Mouse (Mus musculus) limb, embryonic 15.5 days (tissue): ENCODE data around the gene Gstz1. TPM values are rescaled to one million over a fixed set of nuclear protein-coding genes. Genes with fewer than 3 reads are reported as not detected.
"Not testable (repeated sequence)": the region's sequence is repeated elsewhere in the genome, so short reads cannot be mapped to it uniquely, and the experiment has no call there.

Experiments
- ATAC-seq: fragments of 200-750 bp; cut with Nextera tagmentation; 2 replicates; pipeline ENCODE4 v1.8.0; 2017; ENCODE audit warnings: low read depth, moderate TSS enrichment; ENCODE audit not compliant: insufficient number of reproducible peaks, low FRiP score, low TSS enrichment
- H3K27ac ChIP-seq: fragments of 300-500 bp; sonication (generic); 2 replicates; pipeline ENCODE4 v1.5.1; 2015; ENCODE audit warnings: moderate library complexity, mild to moderate bottlenecking, inconsistent platforms
- H3K27me3 ChIP-seq: fragments of 300-500 bp; sonication (generic); 2 replicates; pipeline ENCODE4 v1.6.1; 2015; ENCODE audit warnings: inconsistent platforms
- H3K36me3 ChIP-seq: fragments of 300-500 bp; sonication (generic); 2 replicates; pipeline ENCODE4 v1.6.1; 2015; ENCODE audit warnings: inconsistent platforms
- H3K4me1 ChIP-seq: fragments of 300-500 bp; sonication (generic); 2 replicates; pipeline ENCODE4 v1.6.1; 2015; ENCODE audit warnings: inconsistent platforms
- H3K4me2 ChIP-seq: fragments of 300-500 bp; sonication (generic); 2 replicates; pipeline ENCODE4 v1.6.1; 2015; ENCODE audit warnings: mild to moderate bottlenecking, inconsistent platforms
- H3K4me3 ChIP-seq: fragments of 300-500 bp; sonication (generic); 2 replicates; pipeline ENCODE4 v1.5.1; 2015; ENCODE audit warnings: mild to moderate bottlenecking, inconsistent platforms
- H3K9ac ChIP-seq: fragments of 300-500 bp; sonication (generic); 2 replicates; pipeline ENCODE4 v1.6.1; 2015; ENCODE audit warnings: inconsistent platforms
- H3K9me3 ChIP-seq: fragments of 300-500 bp; sonication (generic); 2 replicates; pipeline ENCODE4 v1.6.1; 2016; ENCODE audit warnings: inconsistent platforms
- WGBS: fragments of 180-500 bp; shearing (Covaris S2); methylation state at CpG from one replicate; pipeline ENCODE4 v1.1.7; 2015; 5-methylcytosine and 5-hydroxymethylcytosine counted together
- polyA plus RNA-seq: library from polyadenylated mRNA; unstranded; fragments of >200 nt; fragmentation: Nextera tagmentation; extraction: Ambion mirVana; gene quantifications from 2 replicates; pipeline ENCODE4 v1.2.1, GENCODE M21; 2015

Gene Gstz1
- polyA plus RNA-seq, 1 experiment from 2014 or later: 30.5 TPM

DNA sequence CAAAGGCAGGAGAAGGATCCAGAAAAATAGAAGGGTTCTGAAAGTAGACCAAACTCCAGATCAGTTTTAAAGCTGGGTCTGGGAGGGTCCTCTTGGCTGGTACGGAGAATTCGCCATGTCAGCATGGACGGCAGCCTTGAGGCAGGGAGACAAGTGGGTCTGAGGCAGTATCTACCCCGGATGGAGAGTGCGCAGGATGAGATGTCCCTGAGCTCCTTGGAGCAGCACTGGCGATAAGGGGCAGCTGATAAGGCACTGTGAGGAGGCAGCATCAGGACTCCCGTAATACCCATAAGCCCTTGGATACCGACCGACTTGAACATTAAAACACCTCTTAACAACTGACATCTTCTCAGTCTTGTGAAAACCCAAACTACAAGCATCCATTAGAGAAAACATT, 14.2 kb upstream of the Gstz1 start:
- ATAC-seq: no peak
- Histone ChIP-seq H3K27ac (no peak overlapping the region), H3K36me3 (peaks cover 49% of the 10 kb centered on the region), H3K4me3 (no peak overlapping the region), H3K4me1 (no peaks in the 10 kb centered on the region), H3K27me3 (no peaks in the 10 kb centered on the region), H3K4me2 (no peak overlapping the region), H3K9me3 (no peaks in the 10 kb centered on the region), H3K9ac (no peak overlapping the region)
- 87% methylated on average over 9 of the region's 9 CpGs for WGBS

DNA sequence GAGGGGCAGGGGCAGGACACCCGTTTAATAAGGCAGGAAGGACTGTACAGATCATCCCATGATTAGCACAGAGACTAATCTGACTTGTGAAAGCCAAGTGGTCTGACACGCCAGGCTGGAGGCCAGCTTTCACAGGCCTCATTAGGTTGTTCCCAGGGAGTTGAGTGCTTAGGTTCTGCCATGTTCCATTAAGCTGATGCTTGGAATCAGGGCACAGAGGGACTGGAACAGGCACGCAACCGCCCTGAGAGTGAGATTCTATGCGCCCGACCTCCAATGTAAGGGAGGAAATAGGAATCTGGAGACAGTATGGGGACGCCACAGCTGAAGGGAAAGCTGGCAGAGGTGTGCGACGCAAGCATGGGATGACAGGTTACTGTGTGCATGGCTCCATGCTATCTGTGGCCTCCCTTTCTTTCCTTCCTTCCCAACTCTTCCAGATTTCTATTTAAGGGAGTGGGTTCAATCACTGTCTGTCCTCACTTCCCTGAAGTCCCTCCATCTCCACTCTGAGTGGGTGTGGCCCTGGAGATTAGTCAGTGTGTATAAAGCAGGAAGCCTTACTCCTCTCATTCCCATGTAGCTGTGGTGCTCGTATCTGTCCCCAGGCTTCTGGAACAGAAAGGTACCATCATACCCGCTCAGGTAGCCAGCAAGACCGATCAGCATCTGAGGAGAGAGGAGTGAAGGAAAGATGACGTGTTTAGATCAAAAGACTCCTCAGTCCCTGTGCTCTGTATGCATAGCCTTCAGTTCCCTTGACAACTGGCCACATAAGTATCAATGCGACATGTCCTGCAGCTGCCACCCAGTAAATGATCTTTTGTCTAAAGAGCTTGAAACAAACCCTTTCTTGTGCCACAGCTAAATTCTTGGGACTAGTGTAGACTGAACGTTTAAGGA, 9.3 kb upstream of the Gstz1 start:
- no peak for ATAC-seq
- H3K9me3 ChIP-seq: no peaks in the 10 kb centered on the region
- H3K27ac ChIP-seq: no peak overlapping the region
- peaks cover 29% of the 10 kb centered on the region; the same call in 1 of the 2 replicates for H3K36me3 ChIP-seq
- H3K4me1 ChIP-seq: no peaks in the 10 kb centered on the region
- 89% methylated on average over 15 of the region's 15 CpGs for WGBS
- no peak overlapping the region for H3K4me3 ChIP-seq
- H3K4me2 ChIP-seq: no peak overlapping the region
- no peaks in the 10 kb centered on the region for H3K27me3 ChIP-seq
- no peak overlapping the region for H3K9ac ChIP-seq

DNA sequence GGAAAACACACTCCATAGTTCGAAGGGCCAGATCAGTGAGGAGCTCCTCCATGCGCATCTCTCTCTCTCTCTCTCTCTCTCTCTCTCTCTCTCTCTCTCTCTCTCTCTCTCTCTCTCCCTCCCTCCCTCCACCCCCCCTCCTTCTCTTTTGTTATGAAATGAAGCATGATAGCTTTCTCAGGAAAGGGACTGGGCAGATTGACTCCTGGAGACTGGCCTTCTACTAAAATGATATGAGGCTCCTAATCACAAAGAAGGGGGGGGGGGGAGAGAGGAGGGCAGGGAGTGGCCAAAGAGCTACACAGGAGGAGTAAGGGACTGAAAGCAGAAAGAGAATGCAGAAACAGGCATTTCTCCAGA, 8.6 kb upstream of the Gstz1 start:
- WGBS: 88% methylated on average over 2 of the region's 2 CpGs
- Histone ChIP-seq H3K9ac (no peak overlapping the region), H3K9me3 (no peaks in the 10 kb centered on the region), H3K36me3 (peaks cover 25% of the 10 kb centered on the region; the same call in 1 of the 2 replicates), H3K27ac (no peak overlapping the region), H3K4me3 (no peak overlapping the region), H3K4me1 (no peaks in the 10 kb centered on the region), H3K4me2 (no peak overlapping the region), H3K27me3 (no peaks in the 10 kb centered on the region)
- ATAC-seq: no peak

DNA sequence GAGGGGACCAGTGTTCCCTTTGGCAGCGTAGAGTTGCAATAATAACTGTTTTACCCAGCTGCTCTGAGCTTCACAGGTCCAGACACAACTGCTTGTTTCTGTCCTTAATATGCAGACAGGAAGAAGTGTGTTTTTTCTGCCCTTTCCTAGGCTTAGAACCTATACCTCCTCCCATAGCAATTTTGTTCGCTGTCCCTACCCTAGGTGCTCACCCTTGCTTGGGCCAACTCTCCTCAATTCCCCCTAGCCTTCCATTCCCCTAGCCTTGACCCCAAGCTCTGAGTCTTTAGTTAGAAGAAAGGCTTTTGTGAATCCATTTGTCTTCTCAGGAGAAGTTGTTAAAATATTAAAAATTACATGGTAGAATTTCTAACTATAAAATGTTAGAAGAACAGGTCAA, 8.2 kb upstream of the Gstz1 start:
- Histone ChIP-seq H3K9me3 (no peaks in the 10 kb centered on the region), H3K27me3 (no peaks in the 10 kb centered on the region), H3K4me2 (no peak overlapping the region), H3K9ac (no peak overlapping the region), H3K4me1 (no peaks in the 10 kb centered on the region), H3K4me3 (no peak overlapping the region), H3K27ac (no peak overlapping the region), H3K36me3 (peaks cover 23% of the 10 kb centered on the region; the same call in 1 of the 2 replicates)
- WGBS: 77% methylated on average over 2 of the region's 2 CpGs
- no peak for ATAC-seq

DNA sequence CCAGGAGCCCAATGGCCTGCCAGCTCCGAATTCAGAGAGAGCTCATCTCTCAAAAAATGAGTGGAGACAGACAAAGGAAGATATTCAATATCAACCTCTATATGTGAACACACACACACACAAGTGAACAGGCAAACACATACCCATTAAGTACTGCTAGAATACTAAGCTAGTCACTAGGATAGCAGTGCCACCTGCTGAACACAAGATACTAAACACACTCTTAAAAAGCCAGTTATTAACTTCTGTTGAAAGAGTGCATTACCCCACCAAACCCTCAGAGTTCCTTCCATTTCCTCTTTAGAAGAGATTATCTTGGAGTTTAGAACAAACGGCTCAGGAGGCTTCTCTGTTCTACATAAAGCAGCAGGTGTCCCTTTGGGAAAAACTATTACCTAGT, 4.8 kb upstream of the Gstz1 start:
- no peak overlapping the region for H3K9ac ChIP-seq
- H3K4me3 ChIP-seq: no peak overlapping the region
- H3K4me2 ChIP-seq: no peak overlapping the region
- no peak overlapping the region for H3K27ac ChIP-seq
- peaks cover 9% of the 10 kb centered on the region; the same call in 1 of the 2 replicates for H3K36me3 ChIP-seq
- no peaks in the 10 kb centered on the region for H3K27me3 ChIP-seq
- no peak for ATAC-seq
- no peaks in the 10 kb centered on the region for H3K9me3 ChIP-seq
- 71% methylated on average over 2 of the region's 2 CpGs for WGBS
- peaks cover 7% of the 10 kb centered on the region; the same call in 1 of the 2 replicates for H3K4me1 ChIP-seq

- peak within 1 kb of the TSS; percentile 98 for H3K4me3 ChIP-seq
- H3K4me1 ChIP-seq: peaks cover 12% of the 10 kb centered on the region
- WGBS: under 1% methylated on average over 61 of the region's 61 CpGs
- H3K4me2 ChIP-seq: peak within 1 kb of the TSS; percentile 57
- no peaks in the 10 kb centered on the region for H3K9me3 ChIP-seq
- no peaks in the 10 kb centered on the region for H3K27me3 ChIP-seq
- H3K9ac ChIP-seq: peak within 1 kb of the TSS; percentile 74
- peak; percentile 98 for ATAC-seq
- peak within 1 kb of the TSS; percentile 99 for H3K27ac ChIP-seq
- 0 out of 2 replicates have a peak, but pooled peaks cover 8% of the 10 kb centered on the region for H3K36me3 ChIP-seq
These were observed 577 bp downstream of the Gstz1 start, which contains the start of gene Pomt2 for GRCm38 (mm10) chr12:87147395-87148089. TSS of gene Pomt2 (minus strand) at chr12:87147968.

GRCm38 (mm10) chr12:87148136-87148535, 1.2 kb downstream of the Gstz1 start:
- 10% methylated on average over 15 of the region's 15 CpGs for WGBS
- H3K36me3 ChIP-seq: 0 out of 2 replicates have a peak, but pooled peaks cover 8% of the 10 kb centered on the region
- H3K4me3 ChIP-seq: peak overlapping the region; percentile 98
- peaks cover 12% of the 10 kb centered on the region for H3K4me1 ChIP-seq
- H3K9ac ChIP-seq: peak overlapping the region; percentile 74
- H3K27me3 ChIP-seq: no peaks in the 10 kb centered on the region
- no peak for ATAC-seq
- peak overlapping the region; percentile 99 for H3K27ac ChIP-seq
- peak overlapping the region; percentile 57 for H3K4me2 ChIP-seq
- H3K9me3 ChIP-seq: no peaks in the 10 kb centered on the region

DNA sequence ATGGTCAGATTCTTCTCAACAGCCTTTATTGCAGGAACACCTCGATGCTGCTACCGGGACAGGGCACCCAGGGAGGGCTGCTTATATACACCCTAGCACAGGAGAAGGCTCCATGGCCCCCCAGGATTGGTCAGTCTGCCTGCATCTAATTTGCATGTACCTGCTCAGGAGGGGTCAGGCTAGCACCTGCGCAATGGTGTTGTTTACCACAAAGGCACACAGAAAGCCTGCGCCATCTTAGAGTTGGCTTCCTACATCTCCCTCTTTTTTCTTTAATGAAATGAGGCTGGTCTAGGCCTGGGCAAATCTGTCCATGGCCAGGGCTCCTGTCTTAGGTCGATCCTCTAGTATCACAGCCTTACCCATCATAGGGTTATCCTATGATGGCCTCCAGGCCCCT, 2.5 kb downstream of the Gstz1 start:
- 95% methylated on average over 5 of the region's 5 CpGs for WGBS
- no peak overlapping the region for H3K4me3 ChIP-seq
- no peak overlapping the region for H3K27ac ChIP-seq
- 0 out of 2 replicates have a peak, but pooled peaks cover 8% of the 10 kb centered on the region for H3K36me3 ChIP-seq
- H3K9me3 ChIP-seq: no peaks in the 10 kb centered on the region
- H3K4me2 ChIP-seq: no peak overlapping the region
- no peak overlapping the region for H3K9ac ChIP-seq
- ATAC-seq: no peak
- H3K27me3 ChIP-seq: no peaks in the 10 kb centered on the region
- H3K4me1 ChIP-seq: peaks cover 12% of the 10 kb centered on the region

DNA sequence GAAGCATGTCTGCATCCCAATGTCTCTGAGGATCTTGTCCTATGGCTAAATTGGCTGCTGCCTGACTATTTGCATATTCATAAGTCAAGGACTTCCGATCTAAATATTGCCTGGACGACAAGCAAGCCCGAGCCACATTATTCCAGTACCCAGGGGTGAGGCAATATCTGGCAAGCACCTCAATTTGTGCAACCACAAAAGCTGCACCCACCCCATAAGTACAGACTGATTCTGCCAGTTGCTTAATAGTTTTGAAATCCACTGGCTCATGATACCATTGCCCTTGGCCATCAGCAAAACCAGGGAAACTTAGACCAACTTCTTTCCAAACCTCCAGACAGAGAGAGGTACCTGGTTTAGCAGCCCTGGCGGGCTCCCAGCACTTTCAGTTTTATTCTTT, 7.5 kb downstream of the Gstz1 start:
- H3K9ac ChIP-seq, H3K4me1 ChIP-seq, H3K4me2 ChIP-seq, ATAC-seq, H3K4me3 ChIP-seq, H3K27me3 ChIP-seq, H3K27ac ChIP-seq, H3K9me3 ChIP-seq: not testable (repeated sequence)
- peaks cover 14% of the 10 kb centered on the region; the same call in 1 of the 2 replicates for H3K36me3 ChIP-seq
- WGBS: 88% methylated on average over 4 of the region's 4 CpGs

- Histone ChIP-seq H3K9me3 (no peaks in the 10 kb centered on the region), H3K4me1 (no peaks in the 10 kb centered on the region), H3K27me3 (no peaks in the 10 kb centered on the region), H3K36me3 (peaks cover 14% of the 10 kb centered on the region; the same call in 1 of the 2 replicates), H3K4me2 (no peak overlapping the region), H3K27ac (no peak overlapping the region), H3K9ac (no peak overlapping the region), H3K4me3 (no peak overlapping the region)
- no peak for ATAC-seq
- WGBS: 54% methylated on average over 4 of the region's 4 CpGs
These were observed 10.4 kb downstream of the Gstz1 start for GRCm38 (mm10) chr12:87157361-87157760.

GRCm38 (mm10) chr12:87158099-87158498, 11.1 kb downstream of the Gstz1 start:
- 75% methylated on average over 7 of the region's 7 CpGs for WGBS
- Histone ChIP-seq H3K9me3 (no peaks in the 10 kb centered on the region), H3K4me3 (no peak overlapping the region), H3K27me3 (no peaks in the 10 kb centered on the region), H3K36me3 (peaks cover 21% of the 10 kb centered on the region; the same call in 1 of the 2 replicates), H3K27ac (no peak overlapping the region), H3K4me1 (no peaks in the 10 kb centered on the region), H3K9ac (no peak overlapping the region), H3K4me2 (no peak overlapping the region)
- no peak for ATAC-seq

- no peak for ATAC-seq
- 76% methylated on average over 1 of the region's 1 CpGs for WGBS
- Histone ChIP-seq H3K4me3 (no peak overlapping the region), H3K4me2 (no peak overlapping the region), H3K27ac (no peak overlapping the region), H3K4me1 (no peaks in the 10 kb centered on the region), H3K9me3 (no peaks in the 10 kb centered on the region), H3K9ac (no peak overlapping the region), H3K36me3 (peaks cover 31% of the 10 kb centered on the region), H3K27me3 (no peaks in the 10 kb centered on the region)
These were observed 13.3 kb downstream of the Gstz1 start for GRCm38 (mm10) chr12:87160310-87160709.
